Mouse (Mus musculus) mouse trophoblast stem cell (cell line): ENCODE results near the gene Cstb.

Source experiments
- in situ Hi-C, 2 experiments: fragments of 300-500 bp; cut with MseI, MboI; formaldehyde crosslinking; loops; 2 replicates in 1 of 2; 3 replicates in 1 of 2; pipeline ENCODE4 v1.15.1; 2025

The Cstb gene

DNA sequence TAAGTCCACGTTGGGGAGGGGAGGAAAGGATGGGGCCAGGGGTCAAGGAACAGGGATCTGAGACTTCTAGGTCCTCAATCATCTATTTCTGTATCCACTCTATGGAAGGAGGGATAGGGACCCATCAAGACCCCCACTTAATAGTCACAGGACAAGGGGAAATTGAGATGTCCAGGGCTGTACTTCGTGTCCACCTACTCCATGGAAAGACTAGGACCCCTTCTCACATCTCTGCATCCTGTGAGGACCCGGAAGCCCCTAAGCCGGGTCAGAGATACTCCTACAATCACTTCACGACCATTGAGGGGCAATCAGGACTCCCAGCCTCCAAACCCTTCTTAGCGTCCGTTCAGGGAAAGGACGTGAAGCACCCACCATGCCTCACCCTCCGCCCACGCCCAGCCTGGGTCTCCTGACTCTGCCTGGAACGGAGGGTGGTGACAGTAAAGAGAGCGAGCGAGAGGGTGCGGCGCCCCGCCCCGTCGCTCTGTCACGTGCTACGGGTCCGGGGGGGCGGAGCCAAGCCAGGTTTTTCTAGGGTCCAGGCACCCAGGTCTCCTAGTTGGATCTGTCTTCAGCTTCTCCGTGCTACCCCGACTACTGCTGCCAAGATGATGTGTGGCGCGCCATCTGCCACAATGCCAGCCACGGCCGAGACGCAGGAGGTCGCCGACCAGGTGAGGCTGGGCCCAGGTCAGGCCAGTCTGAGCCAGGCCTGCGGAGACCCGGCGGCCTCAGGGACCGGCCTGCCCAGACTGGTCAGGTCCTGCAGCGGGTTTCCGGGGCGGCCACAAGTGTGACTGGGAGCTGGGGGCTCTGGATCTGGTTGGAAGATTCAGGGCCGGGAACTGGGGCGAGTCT lies at the start of gene Cstb:
Gene Cstb (plus strand): TSS at position 489 of the 861 bp plus-strand sequence.
- in situ Hi-C loops, result no loop called here

DNA sequence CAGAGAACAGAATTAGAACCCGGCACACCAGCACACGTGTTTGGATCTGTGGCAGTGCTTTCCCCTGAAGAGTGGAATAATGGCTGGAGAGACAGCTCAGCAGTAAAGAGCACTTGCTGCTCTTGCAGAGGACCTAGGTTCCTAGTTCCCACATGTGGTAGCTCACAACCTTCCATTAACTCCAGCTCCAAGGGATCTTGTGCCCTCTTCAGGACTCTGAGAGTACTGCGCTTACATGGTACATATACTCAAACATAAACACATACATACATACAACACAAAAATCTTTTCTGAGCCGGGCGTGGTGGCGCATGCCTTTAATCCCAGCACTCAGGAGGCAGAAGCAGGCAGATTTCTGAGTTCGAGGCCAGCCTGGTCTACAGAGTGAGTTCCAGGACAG lies 47.0 kb upstream of the Cstb start:
- in situ Hi-C loops, result loop anchor here in 1 of 2 experiments (25.0 kb wide), 1 partner anchor 116 kb away; no protein-coding TSS in a partner anchor

- in situ Hi-C loops, result loop anchor here in 1 of 2 experiments (25.0 kb wide), 1 partner anchor 121 kb away; no protein-coding TSS in a partner anchor
Measured at GRCm38 (mm10) chr10:78383567-78383966, 41.9 kb upstream of the Cstb start.

DNA sequence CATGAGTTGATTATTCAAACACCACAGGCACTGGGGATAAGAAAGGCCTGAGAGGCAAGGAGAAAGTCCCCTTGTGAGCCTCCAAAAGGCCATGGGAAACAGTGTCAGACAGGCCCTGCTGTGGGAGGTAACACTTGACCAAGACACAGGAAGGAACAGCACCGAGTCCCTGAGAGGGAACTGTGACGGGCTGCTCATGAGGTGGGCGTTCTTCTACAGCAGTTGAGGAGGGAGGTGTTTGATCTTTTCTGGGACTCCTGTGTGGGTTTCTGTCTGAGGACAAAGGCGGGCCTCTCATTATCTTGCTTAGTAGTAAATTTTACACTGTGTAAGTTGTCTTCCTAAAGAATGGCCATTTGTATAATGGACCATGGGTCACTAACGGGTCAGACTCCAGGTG lies 39.9 kb upstream of the Cstb start:
- in situ Hi-C loops, result loop anchor here in 1 of 2 experiments (25.0 kb wide), 1 partner anchor 123 kb away; no protein-coding TSS in a partner anchor

DNA sequence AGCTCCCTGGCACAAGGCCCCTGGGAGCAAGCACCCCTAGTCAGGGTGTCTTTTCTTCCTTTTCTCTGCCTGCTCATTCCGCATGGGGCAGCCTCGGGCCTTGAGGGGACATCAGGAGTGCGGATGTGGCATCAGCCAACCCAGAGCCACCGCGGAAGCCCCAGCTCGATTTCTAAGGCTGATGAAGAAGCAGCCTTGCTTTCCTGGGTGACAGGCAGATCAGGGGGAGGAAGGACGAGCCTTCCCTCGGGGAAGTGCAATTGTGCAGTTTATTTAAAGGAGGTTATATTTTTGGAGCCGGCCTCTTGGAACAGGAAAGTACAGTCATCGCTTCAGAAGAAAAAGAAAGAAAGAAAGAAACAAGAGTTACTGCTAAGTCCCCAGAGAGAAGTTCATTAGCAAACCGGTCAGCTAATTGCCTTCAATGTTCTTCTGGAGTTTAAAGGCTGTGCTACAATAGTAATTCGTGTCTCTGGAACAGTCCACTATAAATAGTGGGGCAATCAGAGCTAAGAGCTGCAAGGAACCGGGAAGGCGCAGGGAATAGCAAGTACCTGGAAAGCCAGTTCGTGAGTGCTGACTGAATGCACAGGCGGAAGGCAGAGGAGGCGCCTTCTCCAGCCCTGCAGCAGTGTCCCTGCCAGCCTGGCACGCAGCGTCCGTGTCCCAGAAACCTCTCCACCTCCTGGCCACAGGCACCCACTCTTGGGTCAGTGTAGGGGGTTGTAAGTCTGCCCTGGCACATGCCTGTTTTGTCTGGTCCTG lies 37.1 kb upstream of the Cstb start:
- in situ Hi-C loops, result loop anchor here in 1 of 2 experiments (25.0 kb wide), 1 partner anchor 126 kb away; no protein-coding TSS in a partner anchor

GRCm38 (mm10) chr10:78390982-78391470 lies 34.4 kb upstream of the Cstb start:
- in situ Hi-C loops, result loop anchor here in 1 of 2 experiments (25.0 kb wide), 1 partner anchor 129 kb away; no protein-coding TSS in a partner anchor

DNA sequence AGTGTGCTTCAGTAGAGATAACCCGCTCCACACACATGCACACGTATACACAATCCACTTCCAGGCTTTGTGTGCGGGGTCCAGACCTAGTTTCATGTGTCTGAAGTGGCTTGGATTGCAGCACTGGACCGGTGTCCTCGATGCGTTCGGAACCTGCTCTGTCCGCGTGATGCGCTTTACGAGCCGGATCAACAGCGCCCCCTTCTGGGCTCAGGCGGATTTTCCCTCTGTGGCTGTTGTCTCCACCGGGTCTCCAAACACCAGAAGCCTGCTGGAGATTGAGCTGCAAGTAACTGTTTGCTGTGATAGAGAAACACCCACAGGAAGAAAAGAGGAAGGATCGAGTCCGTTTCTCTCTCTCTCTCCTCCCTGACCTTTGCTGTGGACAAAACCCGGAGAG lies 33.4 kb upstream of the Cstb start:
- in situ Hi-C loops, result loop anchor here in 1 of 2 experiments (25.0 kb wide), 1 partner anchor 130 kb away; no protein-coding TSS in a partner anchor

GRCm38 (mm10) chr10:78395377-78395776 lies 30.1 kb upstream of the Cstb start:
- in situ Hi-C loops, result loop anchor here in 1 of 2 experiments (25.0 kb wide), 1 partner anchor 133 kb away; no protein-coding TSS in a partner anchor

DNA sequence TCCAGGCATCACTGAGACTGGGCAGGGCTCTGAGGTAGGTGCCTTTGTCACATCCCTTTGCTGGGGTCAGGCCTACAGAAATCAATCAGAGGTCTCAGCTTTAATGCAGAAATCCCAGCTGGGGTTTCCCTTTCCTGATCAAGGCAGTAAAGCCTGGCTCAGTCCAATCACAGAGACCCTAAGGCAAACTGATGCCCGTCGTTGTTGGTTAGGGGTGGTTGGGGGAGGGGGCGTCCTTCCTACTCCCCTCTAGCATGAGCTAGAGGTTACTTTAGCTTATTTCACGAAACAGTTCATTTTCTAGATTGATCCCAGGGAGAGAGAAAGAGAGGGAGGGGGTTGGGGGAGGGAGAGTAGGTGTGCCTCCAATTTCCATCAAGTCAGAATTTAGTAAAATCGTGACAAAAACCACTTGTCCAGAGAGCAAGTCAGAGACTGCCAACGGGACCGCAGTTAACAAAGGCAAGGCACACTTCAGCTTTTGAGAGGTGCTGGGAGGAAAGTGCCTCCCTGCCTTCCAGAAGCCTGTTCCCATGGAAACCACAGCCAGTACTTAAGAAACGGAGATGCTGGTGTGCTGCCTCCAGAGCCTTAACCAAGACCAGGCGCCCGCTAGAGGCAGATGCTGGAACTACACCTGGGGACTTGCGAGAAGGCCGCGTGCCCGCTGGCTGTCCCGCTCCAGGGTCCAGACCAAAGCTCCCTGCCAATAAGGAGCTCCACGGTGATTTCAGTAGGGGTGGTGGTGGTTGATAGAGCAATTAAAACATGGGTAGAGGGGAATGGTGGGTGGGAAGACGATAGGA lies 29.4 kb upstream of the Cstb start:
- in situ Hi-C loops, result loop anchor here in 1 of 2 experiments (25.0 kb wide), 1 partner anchor 134 kb away; no protein-coding TSS in a partner anchor

GRCm38 (mm10) chr10:78396625-78396885 lies 28.9 kb upstream of the Cstb start:
- in situ Hi-C loops, result loop anchor here in 1 of 2 experiments (25.0 kb wide), 1 partner anchor 134 kb away; no protein-coding TSS in a partner anchor

- in situ Hi-C loops, result loop anchor here in 1 of 2 experiments (25.0 kb wide), 1 partner anchor 137 kb away; no protein-coding TSS in a partner anchor
Measured at GRCm38 (mm10) chr10:78399090-78399657, 26.3 kb upstream of the Cstb start.

- in situ Hi-C loops, result no loop called here
Measured at GRCm38 (mm10) chr10:78401127-78401526, 24.3 kb upstream of the Cstb start.

DNA sequence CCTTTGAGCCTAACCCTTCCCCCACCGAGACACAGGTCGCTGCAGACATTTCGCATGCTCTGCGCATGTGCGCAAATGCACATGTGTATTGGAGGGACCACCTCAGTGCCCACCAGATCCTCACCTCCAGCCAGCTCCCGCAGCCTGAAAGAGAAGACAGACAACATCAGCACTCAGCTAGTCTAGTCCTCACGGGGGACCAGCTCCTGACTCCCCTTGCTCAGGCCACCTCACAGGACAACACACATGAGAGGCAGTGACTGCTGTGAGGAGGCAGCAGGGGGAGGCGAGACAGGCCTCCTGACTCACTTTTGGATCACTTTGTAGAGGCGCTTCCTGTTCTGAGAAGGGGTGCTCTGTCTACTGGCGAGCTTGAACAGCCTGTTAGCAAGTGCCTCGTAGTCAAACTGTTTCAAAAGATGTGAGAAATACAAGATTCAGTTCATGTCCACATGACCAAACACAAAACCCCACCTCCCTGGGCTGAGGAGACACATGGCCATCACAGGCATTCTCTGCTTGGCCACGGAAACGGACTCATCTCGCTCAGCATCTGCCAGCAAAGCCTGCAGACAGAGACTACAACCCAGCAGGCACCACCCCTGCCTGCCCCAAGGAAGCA lies 23.1 kb upstream of the Cstb start:
- in situ Hi-C loops, result no loop called here

- in situ Hi-C loops, result no loop called here
Measured at GRCm38 (mm10) chr10:78406152-78406551, 19.3 kb upstream of the Cstb start.

- in situ Hi-C loops, result no loop called here
Measured at GRCm38 (mm10) chr10:78407132-78407531, 18.3 kb upstream of the Cstb start.

DNA sequence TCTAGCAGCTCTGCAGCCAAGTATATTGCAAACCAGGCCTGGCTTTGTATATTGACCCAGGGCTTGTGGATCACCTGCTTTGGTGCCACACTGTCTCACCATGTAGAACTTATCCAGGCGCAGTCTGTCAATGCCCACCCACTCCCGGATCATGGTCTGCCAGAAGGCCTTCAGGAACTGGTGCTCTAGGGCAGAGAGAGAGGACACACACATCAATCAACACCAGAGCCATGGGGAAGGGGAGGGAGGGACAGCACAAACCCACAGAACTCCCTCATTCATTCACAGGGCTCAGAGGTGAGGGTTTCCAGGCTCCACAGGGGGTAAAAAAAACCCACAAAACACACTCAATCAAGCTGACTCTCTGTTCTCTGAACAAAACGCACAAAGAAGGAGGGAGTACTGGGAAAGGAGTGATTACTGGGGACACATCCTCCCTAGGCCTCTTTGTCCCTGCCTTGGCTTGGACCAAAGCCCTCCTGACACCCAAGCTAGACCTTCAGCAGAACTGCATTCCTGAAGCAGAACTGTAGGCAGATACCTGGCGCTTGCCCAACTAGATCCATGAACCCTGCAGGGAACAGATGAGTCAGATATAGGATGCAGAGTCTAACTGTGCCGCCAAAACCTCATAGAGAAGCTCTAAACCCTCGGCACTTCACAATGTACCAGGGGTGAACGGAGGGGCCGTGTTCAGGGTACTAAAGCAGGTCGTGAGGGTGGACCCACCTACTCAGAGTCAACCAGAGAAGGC lies 16.3 kb upstream of the Cstb start:
- in situ Hi-C loops, result no loop called here

DNA sequence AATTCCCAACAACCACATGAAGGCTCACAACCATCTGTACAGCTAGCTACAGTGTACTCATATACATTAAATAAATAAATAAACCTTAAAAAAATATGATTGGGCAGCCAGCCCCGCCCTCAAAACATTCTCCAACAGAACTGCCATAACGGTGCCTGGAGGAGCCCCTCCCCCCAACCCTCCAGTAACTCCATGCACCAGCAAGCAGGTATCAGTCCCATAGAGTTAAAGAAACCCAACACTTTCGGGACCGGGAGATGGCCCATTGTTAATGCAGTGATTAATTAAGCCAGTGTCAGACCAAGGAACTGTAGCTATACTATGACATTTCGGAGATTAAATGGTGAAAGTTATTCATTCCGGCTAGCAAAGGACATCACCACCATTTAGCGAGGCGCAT lies 13.6 kb upstream of the Cstb start:
- in situ Hi-C loops, result no loop called here

- in situ Hi-C loops, result no loop called here
Measured at GRCm38 (mm10) chr10:78412319-78413151, 12.9 kb upstream of the Cstb start, which contains the start of gene Rrp1. Gene Rrp1, minus strand, starts transcription at chr10:78413043.

DNA sequence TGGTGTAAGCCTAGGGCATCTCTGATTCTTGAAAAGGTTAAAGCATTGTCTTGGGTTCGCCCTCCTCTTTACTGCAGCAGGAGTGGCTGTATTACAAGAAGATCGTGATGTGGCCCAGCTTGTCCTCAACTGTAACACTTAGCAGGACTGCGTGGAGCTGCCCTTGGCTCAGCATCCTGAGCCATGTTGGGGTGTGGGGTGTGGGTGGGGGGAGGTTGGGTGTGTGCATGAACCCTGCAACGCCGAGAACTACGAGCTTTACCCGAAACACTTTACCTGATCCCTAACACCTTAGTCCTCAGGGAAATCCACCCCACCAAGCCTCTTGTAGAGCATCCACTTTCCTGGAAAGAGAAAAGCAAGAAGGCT lies 12.3 kb upstream of the Cstb start:
- in situ Hi-C loops, result no loop called here
